Mouse (Mus musculus) central nervous system, embryonic 18 days (tissue): ENCODE results near the gene Fmo5. TPM values are rescaled to one million over a fixed set of nuclear protein-coding genes. Genes with fewer than 3 reads are reported as not detected.

Experiments
- polyA plus RNA-seq: library from polyadenylated mRNA; depleted of rRNA; stranded (reverse); fragments of >200 nt; gene quantifications from 2 replicates; pipeline ENCODE4 v1.2.3, GENCODE M21; 2012; rRNA removed

The Fmo5 gene
- polyA plus RNA-seq = 0.82 and 1.0 TPM in 2 replicates

GRCm38 (mm10) chr3:97628391-97629001 is at the start of gene Fmo5:
Gene Fmo5, plus strand, starts transcription at chr3:97628804.

GRCm38 (mm10) chr3:97609845-97610410 is 18.7 kb upstream of the Fmo5 start, which contains the start of gene Chd1l:
Gene Chd1l, minus strand, starts transcription at chr3:97610203.

GRCm38 (mm10) chr3:97657655-97658411 is 29.2 kb downstream of the Fmo5 start, which contains the start of gene Prkab2:
Gene Prkab2, plus strand, starts transcription at chr3:97658193.

GRCm38 (mm10) chr3:97674644-97675110 is 46.1 kb downstream of the Fmo5 start, which contains the start of gene Gm17651:
Gene Gm17651, minus strand, starts transcription at chr3:97674694.

Other genes with a start within 250 kb of the Fmo5 start
- gene Olfr1402, start 206.8 kb upstream of the Fmo5 start, polyA plus RNA-seq = not detected in 2 replicates
- 4.7 and 5.6 TPM in 2 replicates for gene Chd1l, start 18.6 kb upstream of the Fmo5 start, polyA plus RNA-seq
- 30.1 and 31.8 TPM in 2 replicates for gene Prkab2, start 29.4 kb downstream of the Fmo5 start, polyA plus RNA-seq
- not detected in 2 replicates for gene Gm17651, start 45.9 kb downstream of the Fmo5 start, polyA plus RNA-seq